Comparison of ENCODE assay signal across 29 mouse cellular contexts in genomic region chr9:71131822-71132221, GRCm38 (mm10). TPM values are rescaled to one million over a fixed set of nuclear protein-coding genes. Genes with fewer than 3 reads are reported as not detected.
DNase-seq lines count a peak whose midpoint lies in the region; ATAC-seq lines count a peak whose summit lies in the region.
"Had no signal": no experiment of that assay in that cellular context is flagged by ENCODE, and none has a peak within 500 bp of the region (broad histone marks: within the 10 kb centered on the region; RNA-seq: fewer than 3 reads in every experiment).

No protein-coding gene starts in this region.

- no peak overlapping the region for H3K9ac ChIP-seq in liver, embryonic 12.5 days
- H3K9ac ChIP-seq in liver, embryonic 16.5 days (ENCODE audit: low read depth, low read length): no peak overlapping the region
- no peak overlapping the region for H3K9ac ChIP-seq in forebrain, embryonic 15.5 days (replicated peaks)
- H3K9ac ChIP-seq: embryonic facial prominence, embryonic 13.5 days; embryonic facial prominence, embryonic 15.5 days; forebrain, embryonic 12.5 days had no signal

- no peaks in the 10 kb centered on the region for H3K9me3 ChIP-seq in liver, embryonic 12.5 days (replicated peaks)
- no peaks in the 10 kb centered on the region for H3K9me3 ChIP-seq in liver, embryonic 16.5 days (replicated peaks; ENCODE audit: control insufficient read depth, low read length)
- no peaks in the 10 kb centered on the region for H3K9me3 ChIP-seq in forebrain, embryonic 15.5 days
- H3K9me3 ChIP-seq: embryonic facial prominence, embryonic 13.5 days; embryonic facial prominence, embryonic 15.5 days; forebrain, embryonic 10.5 days; forebrain, embryonic 12.5 days; G1E had no signal

- DNase-seq in heart, adult 11 months: peak; percentile 65
- DNase-seq in heart, postnatal 36 days: no peak
- peak; percentile 11 for DNase-seq in adipocyte (ENCODE audit: low spot score)
- no peak for DNase-seq in right cerebral cortex, adult 18-20 months
- DNase-seq in kidney, postnatal 4 days: no peak
- DNase-seq: adrenal gland, adult 2 months; adrenal gland, postnatal 10 days; adrenal gland, postnatal 25 days; B cell, adult 2 months; cerebellum, adult 11 months; cerebellum, adult 18-20 months; cerebellum, adult 8-10 months; cerebellum, adult 9-11 months; cerebellum, postnatal 14 days; cerebellum, postnatal 36 days; embryo, embryonic 11 days had no signal

- H3K27me3 ChIP-seq in liver, embryonic 12.5 days (replicated peaks): no peaks in the 10 kb centered on the region
- no peaks in the 10 kb centered on the region for H3K27me3 ChIP-seq in liver, embryonic 16.5 days (ENCODE audit: control insufficient read depth, insufficient read depth, low read depth, low read length)
- no peaks in the 10 kb centered on the region for H3K27me3 ChIP-seq in forebrain, embryonic 15.5 days
- H3K27me3 ChIP-seq: embryonic facial prominence, embryonic 15.5 days; forebrain, embryonic 12.5 days had no signal

- H3K36me3 ChIP-seq in liver, embryonic 12.5 days: no peaks in the 10 kb centered on the region
- H3K36me3 ChIP-seq in liver, embryonic 16.5 days (ENCODE audit: control insufficient read depth, insufficient read depth): no peaks in the 10 kb centered on the region
- no peaks in the 10 kb centered on the region for H3K36me3 ChIP-seq in forebrain, embryonic 15.5 days
- H3K36me3 ChIP-seq: embryonic facial prominence, embryonic 13.5 days; embryonic facial prominence, embryonic 15.5 days; forebrain, embryonic 10.5 days; forebrain, embryonic 12.5 days; G1E had no signal

- intact Hi-C loops in heart, postnatal 36 days (cut with DNase I): loop anchor here (10.0 kb wide), 1 partner anchor 493 kb away; no protein-coding TSS in a partner anchor

- ATAC-seq in liver, embryonic 12.5 days: no peak
- peak; percentile 65 for ATAC-seq in liver, embryonic 16.5 days (ENCODE audit: low read depth)
- no peak for ATAC-seq in forebrain, embryonic 15.5 days (replicated peaks)
- ATAC-seq: activated CD4-positive, CD25-positive, alpha-beta regulatory T cell, adult 4 months; CD4-positive, CD25-positive, alpha-beta regulatory T cell, adult 4 months; forebrain, embryonic 14.5 days; Patski had no signal

- H3K4me2 ChIP-seq in liver, embryonic 12.5 days: no peak overlapping the region
- H3K4me2 ChIP-seq in liver, embryonic 16.5 days (ENCODE audit: low read depth, low read length): no peak overlapping the region
- H3K4me2 ChIP-seq in forebrain, embryonic 15.5 days (replicated peaks): no peak overlapping the region
- H3K4me2 ChIP-seq: embryonic facial prominence, embryonic 13.5 days; embryonic facial prominence, embryonic 15.5 days; forebrain, embryonic 12.5 days had no signal

- peaks cover 12% of the 10 kb centered on the region for H3K4me1 ChIP-seq in liver, embryonic 12.5 days
- peaks cover 8% of the 10 kb centered on the region for H3K4me1 ChIP-seq in liver, embryonic 16.5 days (ENCODE audit: control insufficient read depth, low read depth, low read length)
- H3K4me1 ChIP-seq in forebrain, embryonic 15.5 days: no peaks in the 10 kb centered on the region
- H3K4me1 ChIP-seq: embryonic facial prominence, embryonic 13.5 days; embryonic facial prominence, embryonic 15.5 days; forebrain, embryonic 10.5 days; forebrain, embryonic 12.5 days had no signal

- H3K27ac ChIP-seq in liver, embryonic 12.5 days: peak overlapping the region; percentile 38; the same call in 1 of the 2 replicates
- peak overlapping the region; percentile 29 for H3K27ac ChIP-seq in liver, embryonic 16.5 days (ENCODE audit: low read length)
- no peak overlapping the region for H3K27ac ChIP-seq in forebrain, embryonic 15.5 days (replicated peaks)
- H3K27ac ChIP-seq: embryonic facial prominence, embryonic 13.5 days; embryonic facial prominence, embryonic 15.5 days; forebrain, embryonic 10.5 days; forebrain, embryonic 12.5 days had no signal

- no peak overlapping the region for H3K4me3 ChIP-seq in liver, embryonic 12.5 days
- H3K4me3 ChIP-seq in liver, embryonic 16.5 days (ENCODE audit: low read depth, low read length): no peak overlapping the region
- H3K4me3 ChIP-seq in forebrain, embryonic 15.5 days: no peak overlapping the region
- H3K4me3 ChIP-seq: embryonic facial prominence, embryonic 13.5 days; embryonic facial prominence, embryonic 15.5 days; erythroblast, embryonic 14.5 days; forebrain, embryonic 10.5 days; forebrain, embryonic 12.5 days had no signal

- 67% methylated on average over 5 of the region's 5 CpGs for WGBS in liver, embryonic 12.5 days (ENCODE audit: insufficient replicate concordance)
- 67% methylated on average over 5 of the region's 5 CpGs for WGBS in liver, embryonic 16.5 days (ENCODE audit: insufficient replicate concordance)
- 79% methylated on average over 5 of the region's 5 CpGs for WGBS in forebrain, embryonic 15.5 days

RNA-seq across cellular contexts. Expression of gene Aqp9, which starts 36.7 kb away (rescaled TPM):
- total RNA-seq in heart, postnatal 36 days (2021): under 1 TPM; 0.16 to 0.22 TPM
- 10.1 and 10.3 TPM in 2 replicates for polyA plus RNA-seq in liver, embryonic 12.5 days (2016; fragmentation: Nextera tagmentation; extraction: Ambion mirVana)
- 7.5 and 9.0 TPM in 2 replicates for polyA plus RNA-seq in liver, embryonic 16.5 days (2015; fragmentation: Nextera tagmentation; extraction: Ambion mirVana)
- polyA plus RNA-seq in forebrain, embryonic 15.5 days (2015; fragmentation: Nextera tagmentation; extraction: Ambion mirVana): 0.37 and 0.98 TPM in 2 replicates
- polyA plus RNA-seq: forebrain, embryonic 10.5 days had no signal

Comparison
In these comparisons a context has a peak if more than half of its experiments do, and no peak if none do; other contexts are left out.
1. DNase-seq: peak in heart, adult 11 months (single experiment) and adipocyte (single experiment); none in heart, postnatal 36 days (0 of 2), right cerebral cortex, adult 18-20 months (single experiment) and kidney, postnatal 4 days (0 of 2).